In genomic region chr13:13635224-13635623, GRCm38 (mm10) we compare ENCODE assay signal across 18 mouse cellular contexts. TPM values are rescaled to one million over a fixed set of nuclear protein-coding genes. Genes with fewer than 3 reads are reported as not detected.
A peak's percentile ranks its signal among the peaks of the same experiment; 100 is the strongest.
DNase-seq lines count a peak whose midpoint lies in the region; ATAC-seq and TF ChIP-seq lines count a peak whose summit lies in the region.
"Had no signal": no experiment of that assay in that cellular context is flagged by ENCODE, and none has a peak within 500 bp of the region (broad histone marks: within the 10 kb centered on the region; RNA-seq: fewer than 3 reads in every experiment).

No protein-coding gene starts in this region.

- no peak overlapping the region for H3K4me2 ChIP-seq in midbrain, embryonic 13.5 days (replicated peaks)
- H3K4me2 ChIP-seq in forebrain, embryonic 15.5 days (replicated peaks) = no peak overlapping the region
- no peak overlapping the region for H3K4me2 ChIP-seq in midbrain, postnatal 0 days (ENCODE audit: low read depth, low read length, poor library complexity, severe bottlenecking)
- H3K4me2 ChIP-seq: heart, embryonic 13.5 days; hindbrain, embryonic 15.5 days had no signal

- no peaks in the 10 kb centered on the region for H3K27me3 ChIP-seq in midbrain, embryonic 13.5 days
- no peaks in the 10 kb centered on the region for H3K27me3 ChIP-seq in midbrain, embryonic 10.5 days (ENCODE audit: low read depth, poor library complexity, severe bottlenecking)
- no peaks in the 10 kb centered on the region for H3K27me3 ChIP-seq in forebrain, embryonic 15.5 days
- no peaks in the 10 kb centered on the region for H3K27me3 ChIP-seq in midbrain, postnatal 0 days (ENCODE audit: insufficient read depth, low read length)
- H3K27me3 ChIP-seq: heart, embryonic 13.5 days; hindbrain, embryonic 15.5 days had no signal

- no peak for TF ChIP-seq POLR2A in brain, embryonic 14.5 days (IDR thresholded peaks at IDR 0.05; ENCODE audit: borderline replicate concordance, extremely low read depth, insufficient read depth, insufficient read length, poor library complexity, severe bottlenecking)

- TF ChIP-seq CTCF in brain, embryonic 14.5 days (IDR thresholded peaks at IDR 0.05; ENCODE audit: borderline replicate concordance, extremely low read depth, insufficient read depth, insufficient read length) = no peak
- no peak for TF ChIP-seq CTCF in midbrain, postnatal 0 days (IDR thresholded peaks at IDR 0.05)

- no peak for DNase-seq in midbrain, embryonic 10.5 days (ENCODE audit: low spot score)
- DNase-seq in brain, embryonic 14.5 days (ENCODE audit: low read depth) = peak; percentile 18
- DNase-seq in midbrain, postnatal 0 days (ENCODE audit: low spot score) = no peak
- DNase-seq in left cerebral cortex, postnatal 10 days (ENCODE audit: extremely low spot score in 1 of 2, low spot score in 2 of 2) = no peak
- no peak for DNase-seq in heart, adult 9 months (ENCODE audit: low spot score in 2 of 2)
- no peak for DNase-seq in layer of hippocampus, postnatal 14 days (ENCODE audit: low spot score in 2 of 2)
- DNase-seq: adrenal gland, postnatal 14 days; cerebellum, adult 18-20 months; cerebellum, postnatal 10 days; gastrocnemius, postnatal 14 days; heart, adult 2 months; heart, postnatal 36 days had no signal

- H3K4me3 ChIP-seq in midbrain, embryonic 13.5 days (replicated peaks) = no peak overlapping the region
- no peak overlapping the region for H3K4me3 ChIP-seq in midbrain, embryonic 10.5 days
- no peak overlapping the region for H3K4me3 ChIP-seq in forebrain, embryonic 15.5 days
- H3K4me3 ChIP-seq in midbrain, postnatal 0 days (ENCODE audit: low read depth, low read length) = no peak overlapping the region
- H3K4me3 ChIP-seq: embryonic facial prominence, embryonic 10.5 days; heart, adult 2 months; heart, embryonic 13.5 days; hindbrain, embryonic 15.5 days had no signal

- 0 out of 2 replicates have a peak, but pooled peaks cover 5% of the 10 kb centered on the region for H3K4me1 ChIP-seq in midbrain, embryonic 13.5 days (replicated peaks)
- H3K4me1 ChIP-seq in midbrain, embryonic 10.5 days = peaks cover 17% of the 10 kb centered on the region
- peaks cover 6% of the 10 kb centered on the region; the same call in 1 of the 2 replicates for H3K4me1 ChIP-seq in forebrain, embryonic 15.5 days
- no peaks in the 10 kb centered on the region for H3K4me1 ChIP-seq in midbrain, postnatal 0 days (ENCODE audit: insufficient read depth, low read length)
- H3K4me1 ChIP-seq: embryonic facial prominence, embryonic 10.5 days; heart, embryonic 13.5 days; hindbrain, embryonic 15.5 days had no signal

- H3K9ac ChIP-seq in midbrain, embryonic 13.5 days (replicated peaks) = no peak overlapping the region
- H3K9ac ChIP-seq in forebrain, embryonic 15.5 days (replicated peaks) = no peak overlapping the region
- no peak overlapping the region for H3K9ac ChIP-seq in midbrain, postnatal 0 days (replicated peaks; ENCODE audit: low read length, poor library complexity, severe bottlenecking)
- H3K9ac ChIP-seq: heart, embryonic 13.5 days; hindbrain, embryonic 15.5 days had no signal

- H3K9me3 ChIP-seq in midbrain, embryonic 13.5 days = no peaks in the 10 kb centered on the region
- H3K9me3 ChIP-seq in midbrain, embryonic 10.5 days (replicated peaks) = no peaks in the 10 kb centered on the region
- H3K9me3 ChIP-seq in forebrain, embryonic 15.5 days = no peaks in the 10 kb centered on the region
- H3K9me3 ChIP-seq in midbrain, postnatal 0 days (ENCODE audit: low read length) = no peaks in the 10 kb centered on the region
- H3K9me3 ChIP-seq: embryonic facial prominence, embryonic 10.5 days; heart, embryonic 13.5 days; hindbrain, embryonic 15.5 days had no signal

- 46% methylated on average over 12 of the region's 12 CpGs for WGBS in midbrain, embryonic 13.5 days
- WGBS in midbrain, embryonic 10.5 days = 51% methylated on average over 12 of the region's 12 CpGs
- 32% methylated on average over 12 of the region's 12 CpGs for WGBS in forebrain, embryonic 15.5 days
- WGBS in midbrain, postnatal 0 days = 55% methylated on average over 12 of the region's 12 CpGs

- intact Hi-C loops in left cerebral cortex, postnatal 10 days (cut with DNase I) = no loop called here

- H3K27ac ChIP-seq in midbrain, embryonic 13.5 days = no peak overlapping the region
- H3K27ac ChIP-seq in midbrain, embryonic 10.5 days (replicated peaks) = no peak overlapping the region
- no peak overlapping the region for H3K27ac ChIP-seq in forebrain, embryonic 15.5 days (replicated peaks)
- no peak overlapping the region for H3K27ac ChIP-seq in midbrain, postnatal 0 days (ENCODE audit: low read depth, low read length)
- H3K27ac ChIP-seq: embryonic facial prominence, embryonic 10.5 days; heart, adult 2 months; heart, embryonic 13.5 days; hindbrain, embryonic 15.5 days had no signal

- ATAC-seq in midbrain, embryonic 13.5 days = 0 out of 2 replicates have a peak, but pooled peaks have one; percentile 62
- ATAC-seq in forebrain, embryonic 15.5 days (replicated peaks) = 0 out of 2 replicates have a peak, but pooled peaks have one; percentile 61
- peak; percentile 66; the same call in 1 of the 2 replicates for ATAC-seq in midbrain, postnatal 0 days (ENCODE audit: low FRiP score)
- ATAC-seq: activated CD4-positive, CD25-positive, alpha-beta regulatory T cell, adult 4 months had no signal

- peaks cover 9% of the 10 kb centered on the region for H3K36me3 ChIP-seq in midbrain, embryonic 13.5 days
- no peaks in the 10 kb centered on the region for H3K36me3 ChIP-seq in midbrain, embryonic 10.5 days
- H3K36me3 ChIP-seq in forebrain, embryonic 15.5 days = no peaks in the 10 kb centered on the region
- no peaks in the 10 kb centered on the region for H3K36me3 ChIP-seq in midbrain, postnatal 0 days (ENCODE audit: insufficient read depth, low read length)
- H3K36me3 ChIP-seq: embryonic facial prominence, embryonic 10.5 days had no signal

RNA-seq across cellular contexts. Expression of gene Lyst, which starts 45.0 kb away (rescaled TPM):
- polyA plus RNA-seq in midbrain, embryonic 13.5 days (2015; fragmentation: Nextera tagmentation; extraction: Ambion mirVana) = 4.5 and 4.8 TPM in 2 replicates
- polyA plus RNA-seq in midbrain, embryonic 10.5 days (2016; fragmentation: Nextera tagmentation; extraction: Ambion mirVana) = 1.9 and 3.3 TPM in 2 replicates
- 4.8 and 7.3 TPM in 2 replicates for polyA plus RNA-seq in brain, embryonic 14.5 days (2012; rRNA removed)
- 4.1 and 4.8 TPM in 2 replicates for polyA plus RNA-seq in forebrain, embryonic 15.5 days (2015; fragmentation: Nextera tagmentation; extraction: Ambion mirVana)
- 15.9 and 19.5 TPM in 2 replicates for total RNA-seq in midbrain, postnatal 0 days (2014; rRNA removed)
- polyA plus RNA-seq in midbrain, postnatal 0 days (2015; fragmentation: Nextera tagmentation; extraction: Ambion mirVana) = 3.1 and 5.2 TPM in 2 replicates
- total RNA-seq in left cerebral cortex, postnatal 10 days (2021) = 10 to 100 TPM; 29.5 to 30.5 TPM
- 10 to 100 TPM; 60.7 to 67.4 TPM for total RNA-seq in layer of hippocampus, postnatal 14 days (2021)
